Mouse (Mus musculus) heart, postnatal 36 days (tissue): ENCODE data around the gene Prcc. TPM values are rescaled to one million over a fixed set of nuclear protein-coding genes. Genes with fewer than 3 reads are reported as not detected.
"Not testable (repeated sequence)": the region's sequence is repeated elsewhere in the genome, so short reads cannot be mapped to it uniquely, and the experiment has no call there.

Experiments used
- DNase-seq, 2 experiments: peaks; one replicate each; pipeline ENCODE4 v3.0.0; 2021 to 2022
- intact Hi-C: fragments of 180-260 bp; cut with DNase I; formaldehyde crosslinking; loops from one replicate; pipeline ENCODE4 v1.15.1; 2025
- total RNA-seq, 2 experiments: library from RNA; stranded (reverse); gene quantifications; 2 replicates each; pipeline ENCODE4 v1.2.3; 2021

The Prcc gene
- total RNA-seq, 2 experiments from 2014 or later: 47.5 to 51.6 TPM

DNA sequence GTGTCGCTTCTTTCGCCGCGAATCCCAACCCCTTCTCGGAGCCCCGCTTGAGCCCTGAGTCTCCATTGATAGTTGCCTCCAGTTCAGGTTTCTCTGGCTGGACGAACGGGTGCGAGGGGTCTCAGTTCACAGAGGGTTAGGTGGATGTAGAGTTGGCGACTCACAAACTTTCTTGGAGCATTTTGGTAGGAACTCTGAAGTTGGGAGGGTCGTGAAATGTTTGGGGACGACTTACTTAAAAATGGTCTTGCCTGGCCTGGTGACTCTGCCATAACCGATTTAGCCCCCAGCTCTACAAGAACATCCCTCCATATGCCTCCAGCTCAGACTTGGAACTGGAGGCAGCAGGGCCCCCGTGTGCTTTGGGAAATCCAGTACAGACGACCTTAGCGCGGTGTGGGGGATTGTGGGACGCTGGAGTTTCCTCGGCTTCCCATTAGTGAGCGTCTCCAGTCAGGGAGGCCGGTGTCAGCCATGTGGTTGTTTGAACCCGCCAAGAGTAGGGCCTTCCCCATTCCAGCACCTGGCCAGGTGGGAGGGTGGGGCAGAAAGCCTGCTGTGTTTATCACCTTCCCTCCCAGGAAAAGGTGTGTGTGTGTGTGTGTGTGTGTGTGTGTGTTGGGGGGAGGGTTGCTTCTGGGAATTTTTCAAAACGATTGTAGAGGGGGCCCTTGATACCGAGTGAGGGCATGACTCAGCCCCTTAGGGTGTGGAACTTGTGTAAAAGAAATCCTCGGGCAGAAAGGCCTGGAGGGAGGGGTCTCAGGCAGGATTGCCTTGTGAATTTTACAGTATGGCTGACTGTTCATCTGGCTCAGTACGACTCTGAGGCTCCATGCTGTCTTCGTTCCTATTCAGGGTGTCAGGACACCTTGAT is 21.8 kb upstream of the Prcc start:
- peak in 1 of 2 experiments; percentile 33 for DNase-seq
- intact Hi-C loops: no loop called here

DNA sequence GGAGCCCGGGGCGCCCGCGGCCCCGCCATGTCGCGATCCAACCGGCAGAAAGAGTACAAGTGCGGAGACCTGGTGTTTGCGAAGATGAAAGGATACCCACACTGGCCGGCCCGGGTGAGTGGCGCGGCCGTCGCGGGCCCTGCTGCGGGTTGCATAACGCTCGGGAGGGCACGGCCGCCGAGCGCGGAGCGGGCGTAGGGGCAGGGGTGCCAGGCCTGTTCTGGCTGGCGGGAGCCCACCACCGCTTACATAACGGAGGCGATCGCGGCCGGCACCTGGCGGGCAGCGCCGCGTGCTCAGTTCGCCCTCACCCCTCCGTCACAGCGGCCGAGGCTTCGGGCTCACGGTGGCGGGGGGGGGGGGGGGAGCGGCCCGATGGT is 21.2 kb upstream of the Prcc start:
- DNase-seq: peak; percentile 65 to 82
- intact Hi-C loops: no loop called here

- intact Hi-C loops: loop anchor here (1.0 kb wide), 1 partner anchor 20 kb away; no protein-coding TSS in a partner anchor
- peak; percentile 89 to 93 for DNase-seq
Measured at GRCm38 (mm10) chr3:87905880-87906485, 20.6 kb upstream of the Prcc start, which contains the start of gene Hdgf. Gene Hdgf (plus strand): TSS chr3:87906321.

DNA sequence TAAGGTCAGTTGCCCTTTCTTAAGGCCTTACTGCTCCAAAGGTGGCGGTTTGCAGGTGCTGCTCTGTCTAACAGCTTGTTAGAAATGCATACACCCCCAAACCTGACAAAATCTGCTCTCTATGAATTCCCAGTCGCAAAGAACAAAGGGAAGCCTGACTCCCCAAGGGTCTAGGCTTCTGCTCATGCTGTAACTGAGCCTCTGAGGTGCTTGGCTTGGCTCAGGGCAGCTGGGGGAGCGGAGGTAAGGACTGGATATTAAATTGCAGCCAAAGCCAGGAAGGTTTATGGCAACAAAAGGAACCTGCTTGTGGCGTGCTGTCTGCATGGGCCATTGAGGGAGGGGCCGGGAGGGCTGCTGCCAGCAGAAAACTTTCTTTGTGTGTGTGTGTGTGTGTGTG is 18.4 kb upstream of the Prcc start:
- no peak for DNase-seq
- intact Hi-C loops: no loop called here

DNA sequence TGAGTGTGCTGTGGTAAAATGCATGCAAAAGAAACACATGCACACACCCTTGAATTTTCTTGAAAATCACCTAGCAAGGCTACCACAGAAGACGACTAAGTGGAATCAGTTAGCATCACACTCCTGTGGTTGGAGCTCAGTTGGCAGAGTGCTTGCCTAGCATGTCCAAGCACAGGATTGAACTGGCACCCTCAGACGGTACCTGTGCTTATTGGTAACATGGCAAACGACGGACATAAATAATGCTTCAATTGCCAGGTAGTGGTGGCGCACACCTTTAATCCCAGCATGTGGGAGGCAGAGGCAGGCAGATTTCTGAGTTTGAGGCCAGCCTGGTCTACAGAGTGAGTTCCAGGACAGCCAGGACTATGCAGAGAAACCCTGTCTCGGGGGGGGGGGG is 16.6 kb upstream of the Prcc start:
- DNase-seq, intact Hi-C loops: not testable (repeated sequence)

GRCm38 (mm10) chr3:87901036-87901624 is 15.7 kb upstream of the Prcc start:
- no peak for DNase-seq
- intact Hi-C loops: no loop called here

DNA sequence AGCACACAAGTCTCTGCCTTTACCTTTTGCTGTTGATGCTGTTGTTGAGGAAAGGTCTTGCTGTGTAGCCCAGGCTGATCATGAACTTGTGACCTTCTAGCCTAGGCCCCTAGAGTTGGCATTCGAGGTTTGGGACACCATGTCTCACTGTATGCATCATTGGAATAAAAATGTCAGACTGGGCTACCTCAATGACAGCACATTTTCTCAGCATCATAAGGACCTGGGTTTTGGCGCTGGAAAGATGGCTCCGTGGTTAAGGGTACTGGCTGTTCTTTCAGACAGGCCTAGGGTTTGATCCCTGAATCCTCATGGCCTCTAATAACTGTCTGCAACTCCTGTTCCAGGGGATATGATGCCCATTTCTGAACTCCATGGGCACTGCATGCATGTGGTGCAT is 14.4 kb upstream of the Prcc start:
- no peak for DNase-seq
- intact Hi-C loops: no loop called here

DNA sequence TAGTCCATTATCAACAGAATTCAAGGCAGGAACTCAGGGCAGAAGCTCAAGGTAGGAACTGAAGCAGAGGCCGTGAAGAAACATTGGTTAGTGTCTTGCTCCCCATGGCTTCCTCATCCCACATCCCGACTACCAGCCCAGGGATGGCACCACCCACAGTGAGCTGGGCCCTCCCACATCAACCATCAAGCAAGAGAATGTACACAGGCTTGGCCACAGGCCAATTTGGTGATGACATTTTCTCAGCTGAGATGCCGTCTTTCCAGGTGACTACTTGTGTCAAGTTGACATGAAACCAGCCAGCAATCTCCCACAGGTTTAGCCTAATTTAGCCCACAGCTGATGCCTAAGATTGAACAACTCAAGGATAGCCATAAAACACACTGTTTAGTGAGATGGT is 13.9 kb upstream of the Prcc start:
- intact Hi-C loops: no loop called here
- DNase-seq: no peak

- intact Hi-C loops: no loop called here
- no peak for DNase-seq
Measured at GRCm38 (mm10) chr3:87893367-87893905, 8.0 kb upstream of the Prcc start.

DNA sequence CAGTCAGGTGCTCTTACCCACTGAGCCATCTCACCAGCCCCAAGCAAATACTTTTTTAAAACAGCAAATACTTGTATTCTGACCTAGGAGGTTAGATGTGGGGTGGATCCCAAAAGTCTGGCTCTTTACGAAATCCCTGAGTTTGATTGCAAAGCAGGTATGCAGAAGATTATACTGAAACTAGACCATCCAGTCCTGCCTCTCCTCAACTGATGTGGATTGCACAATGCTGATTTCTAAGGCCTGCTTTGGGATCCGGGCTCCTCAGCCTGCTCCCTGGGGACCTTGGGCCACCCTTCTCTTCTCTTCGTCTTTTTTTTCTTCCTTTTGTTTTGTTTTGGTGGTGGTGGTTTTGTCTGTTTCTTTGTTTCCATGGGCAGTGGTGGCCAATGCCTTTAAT is 6.1 kb upstream of the Prcc start:
- intact Hi-C loops: no loop called here
- DNase-seq: no peak

DNA sequence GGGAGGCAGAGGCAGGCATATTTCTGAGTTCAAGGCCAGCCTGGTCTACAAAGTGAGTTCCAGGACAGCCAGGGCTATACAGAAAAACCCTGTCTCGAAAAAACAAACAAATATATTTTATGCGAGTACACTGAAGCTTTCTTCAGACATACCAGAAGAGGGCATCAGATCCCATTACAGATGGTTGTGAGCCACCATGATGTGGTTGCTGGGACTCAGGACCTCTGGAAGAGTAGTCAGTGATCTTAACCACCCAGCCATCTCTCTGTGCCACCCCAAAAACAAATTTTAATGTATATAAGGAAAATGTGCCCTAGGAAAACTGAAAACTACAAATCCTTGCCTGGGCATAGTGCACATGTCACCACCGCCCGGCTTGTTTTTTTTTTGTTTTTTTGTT is 2.0 kb upstream of the Prcc start:
- intact Hi-C loops: loop anchor here (2.0 kb wide), 1 partner anchor 43 kb away; the partner anchor contains the start of genes Isg20l2 and Rrnad1
- not testable (repeated sequence) for DNase-seq

DNA sequence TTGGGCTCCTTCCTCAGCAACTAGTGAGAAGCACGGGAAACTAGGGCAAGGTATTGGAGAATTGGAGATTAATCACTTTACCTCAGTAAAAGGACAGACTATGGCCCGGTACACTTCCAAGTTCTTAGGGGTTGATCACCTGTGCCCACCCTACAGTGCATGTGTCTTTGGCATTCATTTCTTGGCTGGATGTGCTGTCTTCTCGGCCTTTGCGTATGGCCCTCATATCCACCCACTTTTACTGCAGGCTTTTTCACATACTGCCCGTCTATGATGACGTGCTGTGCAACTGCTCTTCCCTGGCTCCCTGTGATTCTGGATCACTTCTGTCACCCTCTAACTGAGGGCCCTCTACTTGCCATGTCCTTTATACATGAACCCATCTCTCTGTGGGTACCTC is 1.0 kb upstream of the Prcc start:
- intact Hi-C loops: loop anchor here (1.0 to 2.0 kb wide), 2 partner anchors 19 to 44 kb away; partner anchors contain the start of genes Isg20l2 and Rrnad1
- DNase-seq: no peak

GRCm38 (mm10) chr3:87886004-87886365 is 577 bp upstream of the Prcc start:
- intact Hi-C loops: loop anchor here (1.0 to 2.0 kb wide), 2 partner anchors 19 to 45 kb away; partner anchors contain the start of genes Isg20l2 and Rrnad1
- DNase-seq: no peak

GRCm38 (mm10) chr3:87884708-87885251 is 628 bp downstream of the Prcc start:
- peak in 1 of 2 experiments; percentile 24 for DNase-seq
- intact Hi-C loops: loop anchor here (1.0 kb wide), 1 partner anchor 35 kb away; the partner anchor contains the start of gene Mrpl24

DNA sequence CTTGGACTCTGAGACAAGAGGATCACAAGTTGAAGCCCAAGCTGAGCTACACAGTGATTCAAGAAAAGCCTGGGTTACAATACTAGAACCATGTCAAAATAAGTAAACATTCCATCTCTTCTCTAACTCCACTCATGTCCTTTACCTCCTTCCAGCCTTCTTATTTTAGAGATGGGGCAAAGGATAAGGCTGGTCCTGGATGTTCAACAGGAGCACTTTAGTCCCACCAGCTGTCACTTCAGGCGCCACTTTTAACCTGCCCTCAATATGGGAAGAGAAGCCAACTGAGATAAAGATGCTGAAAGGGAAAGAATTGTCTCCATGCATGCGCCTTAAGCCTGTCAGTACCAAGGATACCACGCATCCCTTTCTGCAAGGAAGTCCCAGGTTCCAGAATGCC is 1.1 kb downstream of the Prcc start:
- DNase-seq: no peak
- intact Hi-C loops: no loop called here

GRCm38 (mm10) chr3:87877730-87878129 is 7.7 kb downstream of the Prcc start:
- intact Hi-C loops: no loop called here

GRCm38 (mm10) chr3:87864111-87864510 is 21.3 kb downstream of the Prcc start:
- intact Hi-C loops, DNase-seq: not testable (repeated sequence)

More at GRCm38 (mm10) chr3:87877730-87878129, 7.7 kb downstream of the Prcc start:
- DNase-seq: no peak

DNA sequence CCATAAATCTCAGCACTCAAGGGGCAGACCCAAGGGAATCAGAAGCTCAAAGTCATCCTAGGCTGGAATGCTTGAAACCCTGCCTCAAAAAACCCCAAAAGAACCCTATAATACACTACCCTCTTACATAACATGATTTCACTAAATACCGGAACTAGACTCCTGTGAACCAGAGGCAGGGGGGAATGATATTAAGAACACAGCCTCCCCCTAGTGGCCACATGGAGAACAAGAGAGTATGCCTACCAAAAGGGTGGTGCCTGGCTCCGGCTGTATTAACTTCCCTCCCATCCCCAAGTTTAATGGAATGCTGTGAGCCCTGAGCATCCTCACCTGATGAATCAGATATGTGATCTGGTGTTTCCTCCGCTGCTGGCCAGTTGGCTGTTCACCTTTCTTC is 25.6 kb downstream of the Prcc start:
- DNase-seq: peak; percentile 60 to 64
- intact Hi-C loops: loop anchor here (5.0 kb wide), 1 partner anchor 63 kb away; the partner anchor contains the start of genes Insrr and Ntrk1

DNA sequence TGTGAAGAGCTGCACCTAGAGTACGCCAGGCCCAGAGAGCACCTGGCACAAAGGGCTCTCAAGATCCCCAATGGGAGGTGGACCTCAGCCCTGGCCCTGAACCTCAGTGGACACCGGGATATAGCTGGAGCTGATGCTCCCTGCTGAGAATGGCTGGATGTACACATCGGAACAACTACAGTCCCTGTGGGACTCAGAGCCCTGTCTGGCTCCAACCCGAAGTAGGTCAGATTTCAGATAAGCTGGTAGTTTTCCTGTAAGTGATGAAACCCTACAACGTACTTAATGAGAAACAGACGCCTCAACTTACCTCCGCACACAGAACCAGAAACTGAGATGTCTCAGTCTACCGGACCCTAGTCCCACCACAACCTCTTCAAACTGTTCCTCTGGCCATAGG is 27.7 kb downstream of the Prcc start:
- intact Hi-C loops: loop anchor here (5.0 kb wide), 1 partner anchor 60 kb away; the partner anchor contains the start of genes Insrr and Ntrk1
- DNase-seq: no peak

- intact Hi-C loops: loop anchor here (5.0 kb wide), 1 partner anchor 59 kb away; the partner anchor contains the start of genes Insrr and Ntrk1
Measured at GRCm38 (mm10) chr3:87855936-87856335, 29.5 kb downstream of the Prcc start.

More at GRCm38 (mm10) chr3:87855936-87856335, 29.5 kb downstream of the Prcc start:
- peak; percentile 23 to 41 for DNase-seq
